Mouse (Mus musculus) liver, embryonic 14.5 days (tissue): Measurements from ENCODE around the gene Ppp2r3c.

Experiments used
- CTCF ChIP-seq: IDR thresholded peaks from 2 replicates; pipeline ENCODE4 v1.5.1; 2016; ENCODE audit warnings: antibody characterized with exemption, low read depth, control low read depth
- EP300 ChIP-seq: IDR thresholded peaks from 2 replicates; pipeline ENCODE4 v1.6.1; 2016; ENCODE audit warnings: antibody characterized with exemption, low read depth

DNA sequence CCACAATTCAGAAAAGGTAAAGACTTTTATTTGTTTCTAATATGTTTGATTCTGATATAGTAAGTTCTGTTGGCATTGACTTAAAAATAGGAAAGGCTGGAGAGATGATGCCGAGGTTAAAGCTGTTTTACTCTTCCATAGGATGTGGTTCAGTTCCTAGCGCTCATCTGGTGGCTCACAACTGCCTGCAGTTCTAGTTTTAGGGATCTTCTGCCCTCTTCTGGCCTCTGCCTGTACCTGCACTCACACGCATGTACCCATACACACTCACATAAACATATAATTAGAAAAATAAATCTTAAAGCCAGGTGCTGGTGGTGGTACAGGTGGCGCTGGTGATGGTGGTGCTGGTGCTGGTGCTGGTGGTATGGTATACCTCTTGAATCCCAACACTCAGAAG is 3.6 kb upstream of the Ppp2r3c start:
- TF ChIP-seq EP300 (no peak), CTCF (peak; percentile 34; the same call in 1 of the 2 replicates)
